Mouse (Mus musculus) adipocyte (in vitro differentiated cells): ENCODE measurements around the gene Gnl1.
A peak's percentile ranks its signal among the peaks of the same experiment; 100 is the strongest.
"Not testable (repeated sequence)": the region's sequence is repeated elsewhere in the genome, so short reads cannot be mapped to it uniquely, and the experiment has no call there.

Source experiments
- DNase-seq: peaks from one replicate; pipeline ENCODE4 v3.0.0-alpha.2; 2016; ENCODE audit warnings: low spot score

Gnl1 gene

DNA sequence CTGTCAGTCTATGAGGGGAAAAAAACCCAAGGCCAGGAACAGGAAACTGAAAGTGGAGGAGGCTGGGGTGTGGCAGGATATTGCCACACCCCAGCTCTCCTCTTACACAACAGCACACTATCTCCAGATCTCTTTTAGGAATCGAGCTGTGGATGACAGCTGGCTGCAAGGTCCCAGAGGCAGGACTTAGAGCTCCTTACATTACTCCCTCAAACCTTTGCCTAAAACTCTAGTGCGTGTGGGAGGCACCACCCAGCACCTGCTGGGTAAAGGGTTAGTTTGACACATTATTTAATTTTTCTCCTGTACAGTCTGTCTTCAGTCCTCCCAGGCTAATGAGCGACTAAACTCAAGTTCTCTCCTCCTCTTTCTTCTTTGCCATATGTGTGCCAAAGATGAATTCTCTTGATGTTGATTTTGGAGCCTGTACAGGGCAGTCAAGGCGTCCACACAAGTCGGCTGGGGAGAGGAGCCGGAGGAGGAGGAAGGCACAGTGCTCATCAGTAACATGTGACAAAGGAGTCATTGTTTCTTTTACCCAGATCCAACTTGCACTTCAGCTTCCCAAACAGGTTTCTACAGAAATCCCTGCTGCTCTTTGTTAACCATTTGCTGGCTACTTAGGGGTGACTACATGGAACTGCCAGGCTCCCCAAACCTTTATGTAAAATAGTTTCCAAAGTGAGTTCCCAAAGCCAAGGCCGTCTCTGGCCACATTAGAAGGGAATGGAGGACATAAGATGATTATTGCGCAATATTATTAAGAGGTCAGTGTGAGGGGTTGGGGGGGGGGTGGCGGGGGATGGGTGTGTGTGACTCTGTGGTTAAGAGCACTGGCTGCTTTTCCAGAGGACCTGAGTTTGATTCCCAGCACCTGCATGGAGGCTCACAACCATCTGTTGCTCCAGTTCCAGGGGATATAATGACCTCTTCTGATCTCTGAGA lies 44.3 kb downstream of the Gnl1 start:
- peak; percentile 93 for DNase-seq

DNA sequence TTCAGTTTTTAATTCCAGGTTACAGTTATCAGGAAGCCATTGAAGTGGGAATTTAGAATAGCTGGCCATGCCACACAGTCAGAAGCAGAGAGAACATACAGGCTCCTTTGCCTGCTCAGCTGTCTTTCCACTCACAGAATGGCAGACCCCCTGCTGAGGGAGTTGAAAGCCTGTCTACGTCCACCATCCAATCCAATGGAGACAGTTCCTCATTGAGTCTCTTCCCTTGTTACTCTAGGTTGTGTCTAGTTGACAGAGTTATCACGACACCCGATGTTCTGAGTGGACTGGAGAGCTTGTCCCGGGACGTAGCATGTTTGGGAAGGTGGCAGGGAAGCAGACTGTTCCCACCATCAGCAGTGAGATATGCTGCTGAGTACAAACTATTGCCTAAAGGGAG lies 45.5 kb downstream of the Gnl1 start:
- peak; percentile 3 for DNase-seq

DNA sequence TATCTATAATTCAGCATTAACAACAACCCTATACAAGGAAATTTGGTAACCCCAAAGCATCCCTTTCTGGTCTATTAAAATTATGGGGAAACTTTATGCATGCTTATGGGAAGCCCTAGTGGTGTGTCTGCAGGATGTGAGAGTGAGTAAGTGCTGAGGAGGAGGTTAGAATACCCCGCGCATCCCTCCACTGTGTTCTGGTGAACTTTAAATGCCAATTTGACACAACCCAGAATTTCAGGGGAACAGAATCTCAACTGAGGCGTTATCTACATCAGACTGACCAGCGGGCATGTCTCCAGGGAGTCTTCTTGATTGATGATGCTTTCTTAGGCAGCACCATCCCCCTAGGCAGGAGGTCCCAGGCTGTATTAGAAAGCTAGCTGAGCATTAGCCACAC lies 46.2 kb downstream of the Gnl1 start:
- DNase-seq = peak; percentile 2

DNA sequence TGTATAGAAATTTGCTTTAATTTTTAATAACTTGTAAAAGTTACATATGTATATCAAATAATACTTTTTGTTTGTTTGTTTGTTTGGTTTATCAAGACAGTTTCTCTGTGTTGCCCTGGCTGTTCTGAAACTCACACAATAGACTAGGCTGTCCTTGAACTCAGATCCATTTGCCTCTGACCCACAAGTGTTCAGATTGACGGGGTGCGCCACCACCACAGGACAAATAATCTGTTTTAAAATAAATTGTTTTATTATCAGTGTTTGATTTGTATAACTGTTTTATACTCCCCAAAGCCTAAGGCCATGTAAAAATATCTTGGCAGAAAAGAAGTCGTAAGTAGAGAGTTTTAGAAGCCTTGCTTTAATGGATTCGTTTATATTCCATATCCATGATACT lies 48.0 kb downstream of the Gnl1 start:
- DNase-seq = no peak

DNA sequence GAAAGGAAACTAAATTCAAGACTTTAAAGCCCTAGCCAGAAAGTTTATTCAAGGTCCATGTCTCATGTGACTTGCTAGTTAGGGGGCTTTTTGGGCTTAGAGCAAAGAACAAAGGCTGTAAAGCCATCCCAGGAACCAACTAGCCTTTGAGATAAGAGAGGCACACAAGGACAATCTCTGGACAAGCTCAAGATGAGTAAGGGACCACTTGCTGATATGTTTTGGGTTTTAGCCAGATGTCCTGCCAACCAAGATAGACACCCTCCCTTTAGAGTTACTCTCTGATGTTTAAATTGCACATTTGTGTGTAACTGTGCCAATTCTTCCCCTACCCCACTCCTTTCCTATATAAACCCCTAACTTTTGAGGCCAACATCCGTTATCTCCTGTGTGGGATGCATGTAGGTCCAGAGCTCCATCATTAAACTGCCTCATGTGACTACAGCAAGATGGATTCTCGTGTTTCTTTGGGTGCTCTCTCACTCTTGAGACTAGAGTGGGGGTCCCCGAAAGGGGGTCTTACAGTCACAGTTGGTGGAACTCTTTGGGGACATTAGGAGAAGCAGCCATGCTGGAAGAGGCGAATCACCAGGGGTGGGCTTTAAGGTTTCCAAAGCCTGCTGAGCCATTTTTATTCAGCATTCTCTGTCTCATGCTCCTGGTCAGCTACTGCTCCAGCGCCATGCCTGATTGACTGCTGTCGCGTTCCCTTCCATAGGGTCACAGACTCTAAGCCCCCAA lies 49.4 kb downstream of the Gnl1 start:
- peak; percentile 2 for DNase-seq

DNA sequence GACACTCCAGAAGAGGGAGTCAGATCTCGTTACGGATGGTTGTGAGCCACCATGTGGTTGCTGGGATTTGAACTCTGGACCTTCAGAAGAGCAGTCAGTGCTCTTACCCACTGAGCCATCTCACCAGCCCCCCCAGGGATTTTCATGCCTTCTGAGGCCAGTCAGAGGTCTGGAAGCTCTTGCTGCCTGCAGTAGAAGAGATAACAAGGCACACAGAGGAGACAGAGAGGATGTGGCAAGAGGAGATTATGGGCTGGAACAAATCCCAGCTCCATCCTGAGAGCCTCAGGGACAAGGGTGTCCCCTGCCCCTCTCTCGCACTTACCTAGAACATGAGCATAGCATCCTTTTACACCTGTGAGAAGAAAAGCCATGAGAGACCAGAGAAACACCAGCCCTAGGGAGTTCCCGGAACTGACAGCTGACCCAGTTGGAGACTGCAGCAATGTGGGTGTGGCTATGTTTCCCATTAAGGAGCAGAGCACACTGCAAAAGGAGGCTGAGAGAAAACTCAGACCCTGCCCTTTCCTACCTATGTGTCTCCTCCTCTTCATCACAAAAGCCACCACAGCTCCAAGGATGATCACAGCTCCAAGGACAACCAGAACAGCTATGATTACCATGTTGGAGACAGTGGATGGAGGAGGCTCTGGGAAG lies 50.5 kb downstream of the Gnl1 start:
- DNase-seq = peak; percentile 1

DNA sequence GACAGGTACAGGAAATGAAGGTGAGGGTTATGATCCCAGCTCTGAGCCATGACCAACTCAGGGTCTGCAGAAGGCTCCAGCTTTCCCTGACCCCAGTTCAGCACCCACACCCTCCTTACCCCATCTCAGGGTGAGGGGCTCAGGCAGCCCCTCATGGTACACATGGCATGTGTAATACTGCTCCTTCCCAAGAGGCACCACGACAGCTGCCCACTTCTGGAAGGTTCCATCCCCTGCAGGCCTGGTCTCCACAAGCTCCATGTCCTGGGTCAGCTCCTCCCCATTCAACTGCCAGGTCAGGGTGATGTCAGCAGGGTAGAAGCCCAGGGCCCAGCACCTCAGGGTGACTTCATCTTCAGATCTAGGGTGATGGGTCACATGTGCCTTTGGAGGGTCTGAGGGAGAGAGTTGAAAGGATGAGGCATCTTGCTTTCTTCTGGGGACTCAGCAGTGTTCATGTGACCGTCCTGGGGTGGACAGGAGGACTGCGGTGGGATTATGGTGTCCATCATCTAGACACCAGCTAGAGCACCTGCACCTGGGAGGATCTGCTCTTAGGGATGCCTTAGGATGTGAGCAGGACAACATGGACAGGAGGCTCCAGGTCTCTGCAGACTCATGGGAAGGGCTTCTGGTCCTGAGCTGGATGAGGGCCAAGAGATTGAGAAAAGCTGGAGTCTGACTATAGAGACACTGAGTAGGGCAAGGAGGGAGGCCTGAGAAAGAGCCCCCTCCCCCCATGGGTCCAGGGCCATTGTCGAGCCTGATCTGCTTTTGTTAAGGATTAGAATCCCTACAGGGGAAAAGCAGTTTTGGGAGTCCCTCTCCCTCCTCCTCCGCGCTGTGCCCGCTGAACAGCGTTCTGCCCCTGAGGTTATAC lies 51.3 kb downstream of the Gnl1 start:
- DNase-seq = peak; percentile 2

DNA sequence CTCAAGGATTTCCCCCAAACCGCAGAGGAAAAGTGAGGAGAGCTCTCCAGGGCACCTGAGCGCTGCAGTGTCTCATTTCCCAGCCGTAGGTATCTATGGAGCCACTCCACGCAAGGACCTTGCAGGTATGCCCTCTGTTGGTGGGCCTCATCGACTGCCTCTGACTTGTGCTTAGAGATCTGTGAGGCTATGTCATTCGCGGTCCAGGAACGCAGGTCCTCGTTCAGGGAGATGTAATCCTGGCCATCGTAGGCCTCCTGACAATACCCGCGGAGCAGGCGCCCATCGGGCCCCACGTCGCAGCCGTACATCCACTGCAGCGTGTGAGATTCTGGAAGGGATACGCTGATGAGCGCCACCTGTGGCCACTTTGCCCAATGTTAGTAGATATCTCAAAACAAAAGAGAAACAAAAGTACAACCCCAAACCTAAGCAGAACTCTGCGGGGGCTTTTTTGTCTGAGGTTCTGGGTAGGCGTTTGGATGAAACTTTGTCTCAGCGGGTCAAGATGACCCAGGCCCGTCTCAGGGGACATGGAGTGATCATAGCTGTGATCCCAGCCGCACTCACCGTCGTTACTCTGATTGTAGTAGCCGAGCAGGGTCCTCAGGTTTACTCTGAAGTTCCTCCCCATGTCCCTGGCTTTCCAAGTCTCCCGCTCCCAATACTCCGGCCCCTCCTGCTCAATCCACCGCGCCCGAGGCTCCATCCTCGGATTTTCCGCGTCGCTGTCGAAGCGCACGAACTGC lies 52.1 kb downstream of the Gnl1 start:
- DNase-seq = not testable (repeated sequence)

DNA sequence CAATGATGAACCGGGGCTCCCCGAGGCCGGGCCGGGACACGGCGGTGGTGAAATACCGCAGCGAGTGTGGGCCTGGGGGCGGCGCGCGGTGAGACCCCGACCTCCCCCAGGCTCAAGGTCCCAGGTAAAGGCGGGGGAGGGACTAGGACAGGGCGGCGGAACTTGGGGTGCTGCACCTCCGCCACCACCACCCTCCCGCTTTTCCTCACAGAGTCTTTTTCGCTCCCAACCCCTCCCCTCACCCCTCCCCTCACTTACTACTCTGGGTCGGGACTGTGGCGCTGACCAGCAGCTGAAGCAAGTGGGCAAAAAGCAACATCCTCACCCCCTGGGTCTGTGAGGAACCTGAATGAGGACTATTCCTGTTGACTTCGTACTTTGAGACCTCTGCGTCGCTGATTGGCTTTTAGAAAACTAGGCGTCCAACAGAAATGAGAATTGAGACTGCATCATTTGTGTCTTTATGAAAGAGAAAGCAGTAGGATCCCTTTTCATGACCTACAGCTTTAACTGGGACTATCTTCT lies 52.8 kb downstream of the Gnl1 start, which contains the start of gene H2-T23:
H2-T23 (minus strand) TSS at position 505 of the 525 bp plus-strand sequence.
- peak; percentile 59 for DNase-seq

DNA sequence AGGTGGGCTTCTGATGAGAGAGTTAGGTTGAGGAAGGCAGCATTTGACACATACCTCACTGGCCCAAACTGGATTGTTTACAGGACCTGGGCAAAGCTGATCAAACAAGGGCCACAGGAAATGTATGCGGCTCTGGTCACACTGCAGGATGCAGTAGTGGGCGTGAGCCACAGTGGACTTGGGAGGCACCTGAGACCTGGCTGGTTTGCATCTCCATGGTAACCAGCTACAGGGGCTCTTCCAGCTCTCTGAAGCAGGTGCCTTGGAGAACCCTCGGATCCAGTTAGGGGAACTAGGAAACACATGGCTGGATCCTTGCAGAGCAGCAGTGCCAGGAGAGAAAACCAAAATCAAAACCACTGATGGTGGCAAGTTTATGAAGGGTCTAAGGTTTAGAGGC lies 54.9 kb downstream of the Gnl1 start:
- not testable (repeated sequence) for DNase-seq

DNA sequence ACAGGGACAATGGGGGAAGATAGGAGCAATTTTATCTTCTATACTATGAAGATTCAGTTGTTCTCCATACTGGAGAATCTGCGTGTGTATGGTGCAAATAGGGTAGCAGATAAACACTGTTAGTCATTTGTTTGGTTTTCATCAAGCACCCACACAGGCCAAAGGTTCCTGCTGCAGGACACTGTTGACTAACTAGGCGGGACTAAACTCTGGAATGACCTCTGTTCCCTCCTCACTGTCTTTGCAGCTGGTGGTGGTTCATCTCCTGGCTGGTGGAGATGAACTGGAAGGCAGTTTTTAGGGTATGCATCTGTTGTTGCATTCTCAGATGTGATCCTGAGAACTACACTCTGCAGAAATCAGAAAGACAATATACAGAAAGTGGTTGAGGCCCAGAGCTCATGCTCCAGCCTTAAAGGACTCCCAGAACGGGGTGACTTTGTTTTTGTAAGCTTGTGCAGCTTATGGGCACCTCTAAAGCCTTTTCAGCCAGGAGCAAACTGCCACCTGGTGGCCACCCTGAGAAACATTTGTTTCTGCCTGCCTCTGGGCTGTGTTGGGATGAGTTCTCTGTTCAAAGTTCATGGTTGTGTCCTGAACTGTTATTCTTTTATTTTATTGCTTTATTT lies 55.5 kb downstream of the Gnl1 start:
- DNase-seq = peak; percentile 68

DNA sequence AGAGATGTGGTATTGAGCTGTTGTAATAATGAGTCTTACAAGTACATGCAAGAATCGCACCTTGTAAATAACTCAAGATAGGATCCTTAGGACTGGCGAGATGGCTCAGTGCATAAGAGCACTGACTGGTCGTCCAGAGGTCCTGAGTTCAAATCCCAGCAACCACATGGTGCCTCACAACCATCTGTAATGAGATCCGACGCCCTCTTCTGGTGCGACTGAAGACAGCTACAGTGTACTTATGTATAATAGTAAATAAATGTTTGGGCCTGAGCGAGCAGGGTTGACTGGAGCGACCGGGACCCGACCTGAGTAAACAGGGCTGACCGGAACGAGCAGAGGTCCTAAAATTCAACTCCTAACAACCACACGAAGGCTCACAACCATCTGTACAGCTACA lies 56.5 kb downstream of the Gnl1 start:
- DNase-seq = not testable (repeated sequence)
